Mouse (Mus musculus) thymus, adult 2 months (tissue): ENCODE measurements around the gene Lat2.

Source experiments
- CTCF ChIP-seq: fragments of 200-500 bp; IDR thresholded peaks from 2 replicates; pipeline ENCODE4 v1.5.1; 2012; ENCODE audit warnings: mild to moderate bottlenecking, control low read depth, low read length, moderate library complexity, borderline replicate concordance; ENCODE audit not compliant: control insufficient read depth, poor library complexity, insufficient read depth; ENCODE audit errors: extremely low read depth
- POLR2A ChIP-seq: fragments of 200-500 bp; IDR thresholded peaks from 2 replicates; pipeline ENCODE4 v1.6.1; 2012; ENCODE audit warnings: mild to moderate bottlenecking, low read length, control low read depth, moderate library complexity; ENCODE audit not compliant: control insufficient read depth, poor library complexity, insufficient read depth; ENCODE audit errors: extremely low read depth

- TF ChIP-seq CTCF: no peak
- TF ChIP-seq POLR2A: no peak
Measured at GRCm38 (mm10) chr5:134564272-134564671, 50.6 kb downstream of the Lat2 start.
